Mouse (Mus musculus): Measurements from ENCODE around the gene Junb. TPM values are rescaled to one million over a fixed set of nuclear protein-coding genes. Genes with fewer than 3 reads are reported as not detected.

Junb gene
- polyA plus RNA-seq, 1 experiment from 2014 or later = 21.9 TPM

DNA sequence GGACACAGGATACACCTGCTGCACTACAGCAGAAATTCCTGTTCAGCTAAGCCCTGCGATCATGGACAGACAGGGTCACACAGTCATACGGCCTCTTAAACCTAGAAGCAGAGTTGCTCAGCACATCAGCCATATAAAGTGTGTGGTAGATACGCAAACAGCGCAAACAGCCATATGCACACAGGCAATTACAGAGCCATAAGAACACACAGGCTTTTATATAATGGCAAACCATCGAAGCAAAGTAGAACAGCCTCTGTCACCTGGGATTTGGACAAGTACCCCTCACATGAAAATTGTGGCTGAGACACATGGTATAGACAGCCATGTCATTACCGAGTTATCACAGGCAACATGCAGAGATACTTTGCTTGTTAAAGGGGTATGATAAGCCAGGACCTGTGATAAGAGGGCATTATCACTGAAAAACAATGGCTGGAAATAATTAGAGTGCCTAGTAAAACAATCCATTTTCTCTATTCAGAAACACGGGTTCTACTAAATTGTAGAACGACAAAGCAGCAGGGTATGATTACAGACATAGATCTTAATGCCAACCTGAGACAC lies 7.9 kb upstream of the Junb start:
- Histone ChIP-seq H3K9me3 (ENCODE audit: low read length) (no peaks in the 10 kb centered on the region), H3K4me1 (ENCODE audit: insufficient read depth) (peaks cover 68% of the 10 kb centered on the region), H3K27ac (ENCODE audit: low read depth) (peak overlapping the region; percentile 98), H3K4me2 (ENCODE audit: low read depth, low read length) (peak overlapping the region; percentile 94), H3K4me3 (ENCODE audit: low read depth, low read length) (peak overlapping the region; percentile 56), H3K36me3 (replicated peaks; ENCODE audit: insufficient read depth, low read length) (no peaks in the 10 kb centered on the region), H3K27me3 (ENCODE audit: insufficient read depth, low read length) (no peaks in the 10 kb centered on the region), H3K9ac (replicated peaks) (peak overlapping the region; percentile 76)
- TF ChIP-seq EP300 (IDR thresholded peaks at IDR 0.05; ENCODE audit: low read depth) (no peak), CTCF (IDR thresholded peaks at IDR 0.05; ENCODE audit: low read depth) (no peak)
- DNase-seq (no peak), ATAC-seq (no peak)
- 32% methylated on average over 8 of the region's 8 CpGs for WGBS (ENCODE audit: insufficient replicate concordance)

DNA sequence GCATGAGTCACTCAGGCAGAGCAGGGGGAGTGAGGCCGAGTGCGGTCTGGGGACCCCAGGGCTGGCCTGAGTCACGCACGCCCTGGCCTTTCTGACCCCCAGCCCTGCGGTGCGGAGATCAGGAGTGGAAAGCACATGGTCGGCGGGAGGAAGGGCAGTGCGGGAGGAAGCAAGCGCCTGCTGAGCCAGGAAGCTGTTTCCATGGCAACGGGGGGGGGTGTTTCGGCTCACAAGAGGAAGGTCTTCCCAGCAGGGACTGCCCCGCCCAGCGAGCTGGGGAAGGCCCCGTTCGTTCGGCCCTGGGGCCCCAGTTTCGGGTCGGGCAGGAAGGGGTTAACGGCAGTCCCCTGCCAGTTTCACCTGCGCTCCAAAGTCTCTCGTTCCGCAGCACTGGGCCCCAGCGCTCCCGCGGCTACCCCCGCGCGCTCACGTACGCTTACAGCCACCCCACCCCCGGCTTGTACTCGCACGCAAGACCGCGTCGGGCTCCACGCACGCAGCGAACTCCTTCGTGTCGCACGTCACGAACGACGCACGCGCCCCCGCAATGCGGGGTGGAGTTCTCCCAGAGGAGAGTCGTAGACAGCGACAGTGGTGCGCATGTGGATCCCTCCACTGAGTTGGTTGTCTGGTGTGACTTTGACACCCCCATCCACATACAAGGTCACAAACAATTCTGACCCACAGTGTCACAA lies 7.3 kb upstream of the Junb start:
- no peaks in the 10 kb centered on the region for H3K9me3 ChIP-seq (ENCODE audit: low read length)
- TF ChIP-seq CTCF (IDR thresholded peaks at IDR 0.05; ENCODE audit: low read depth) (no peak), EP300 (IDR thresholded peaks at IDR 0.05; ENCODE audit: low read depth) (peak; percentile 34; the same call in 1 of the 2 replicates)
- no peaks in the 10 kb centered on the region for H3K36me3 ChIP-seq (replicated peaks; ENCODE audit: insufficient read depth, low read length)
- H3K4me1 ChIP-seq (ENCODE audit: insufficient read depth) = peaks cover 70% of the 10 kb centered on the region
- no peaks in the 10 kb centered on the region for H3K27me3 ChIP-seq (ENCODE audit: insufficient read depth, low read length)
- H3K27ac ChIP-seq (ENCODE audit: low read depth) = peak overlapping the region; percentile 98
- peak overlapping the region; percentile 76 for H3K9ac ChIP-seq (replicated peaks)
- H3K4me2 ChIP-seq (ENCODE audit: low read depth, low read length) = peak overlapping the region; percentile 94
- ATAC-seq (peak; percentile 22), DNase-seq (peak; percentile 94)
- H3K4me3 ChIP-seq (ENCODE audit: low read depth, low read length) = peak overlapping the region; percentile 56
- WGBS (ENCODE audit: insufficient replicate concordance) = 2% methylated on average over 53 of the region's 53 CpGs

DNA sequence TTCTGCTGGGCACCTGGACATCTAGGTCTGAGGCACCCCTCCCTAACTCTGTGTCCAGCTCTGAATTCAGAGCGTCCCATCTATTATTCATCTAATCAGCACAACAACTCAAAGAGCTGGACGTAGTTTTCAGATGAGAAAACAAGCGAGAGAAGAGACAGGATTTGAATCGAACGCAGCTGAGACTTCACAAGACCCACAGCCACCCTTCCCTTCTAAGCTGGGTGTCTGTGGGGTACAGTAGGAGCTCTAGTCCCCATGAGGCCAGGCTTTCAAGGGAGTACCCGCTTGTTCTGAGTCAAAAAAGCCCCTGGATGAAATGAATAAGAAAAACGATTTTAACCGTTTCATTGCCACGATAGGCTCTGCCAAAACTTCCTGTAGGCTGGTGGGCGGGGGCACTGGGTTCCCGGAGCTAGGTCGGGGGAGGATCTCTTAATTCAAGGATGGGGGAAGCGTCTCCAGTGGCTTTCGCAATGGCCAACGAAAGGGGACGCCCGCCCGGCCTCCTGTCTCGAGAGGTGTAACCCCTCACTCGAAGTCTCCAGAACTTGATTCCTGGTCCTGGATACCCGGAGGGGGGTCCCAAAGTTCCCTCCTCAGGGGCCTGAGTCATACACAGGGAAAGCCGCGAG lies 6.6 kb upstream of the Junb start:
- TF ChIP-seq EP300 (IDR thresholded peaks at IDR 0.05; ENCODE audit: low read depth) (no peak), CTCF (IDR thresholded peaks at IDR 0.05; ENCODE audit: low read depth) (no peak)
- no peak for ATAC-seq
- H3K4me1 ChIP-seq (ENCODE audit: insufficient read depth) = peaks cover 73% of the 10 kb centered on the region

DNA sequence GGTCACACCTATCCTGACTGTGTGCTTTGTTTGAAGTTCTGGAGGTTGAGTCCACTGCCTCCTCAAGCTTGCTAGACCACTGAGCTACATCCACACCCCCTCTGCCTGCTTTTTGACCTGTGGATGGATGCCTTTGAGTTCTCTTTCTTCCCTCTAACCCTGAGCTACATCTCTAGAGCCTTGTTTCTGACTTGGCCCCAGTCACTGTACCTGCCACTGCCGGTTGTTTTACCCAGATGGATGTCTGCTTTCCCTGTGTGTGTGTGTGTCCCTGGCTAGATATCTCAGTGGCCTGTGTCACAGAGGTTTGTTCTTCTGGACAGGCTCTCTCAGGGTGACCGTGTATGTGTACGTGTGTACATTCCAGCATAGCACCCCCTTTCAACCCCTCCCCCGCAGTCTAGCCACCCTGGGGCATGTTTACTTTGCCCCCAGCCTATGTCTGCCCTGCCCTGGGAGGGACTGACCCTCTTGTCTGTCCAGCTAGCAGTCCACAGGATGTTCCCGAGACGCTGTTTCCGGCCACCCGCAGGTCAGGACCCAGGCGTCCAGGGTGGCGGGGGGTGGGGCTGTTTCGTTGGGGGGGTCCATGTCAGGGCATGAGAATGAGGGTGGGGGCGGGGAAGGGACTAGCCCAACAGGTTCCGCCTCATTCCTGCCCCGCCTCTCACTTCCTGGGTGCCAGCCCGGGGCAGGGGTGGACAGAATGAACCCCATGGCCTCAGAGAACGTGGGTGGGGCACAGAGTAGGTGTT lies 6.0 kb upstream of the Junb start:
- Histone ChIP-seq H3K27me3 (ENCODE audit: insufficient read depth, low read length) (no peaks in the 10 kb centered on the region), H3K27ac (ENCODE audit: low read depth) (peak overlapping the region; percentile 98), H3K4me3 (ENCODE audit: low read depth, low read length) (peak overlapping the region; percentile 56), H3K9me3 (ENCODE audit: low read length) (no peaks in the 10 kb centered on the region), H3K4me1 (ENCODE audit: insufficient read depth) (peaks cover 79% of the 10 kb centered on the region), H3K9ac (replicated peaks) (peak overlapping the region; percentile 76), H3K36me3 (replicated peaks; ENCODE audit: insufficient read depth, low read length) (no peaks in the 10 kb centered on the region), H3K4me2 (ENCODE audit: low read depth, low read length) (peak overlapping the region; percentile 94)
- ATAC-seq = peak; percentile 21
- 20% methylated on average over 14 of the region's 16 CpGs for WGBS (ENCODE audit: insufficient replicate concordance)
- no peak for TF ChIP-seq EP300 (IDR thresholded peaks at IDR 0.05; ENCODE audit: low read depth)
- DNase-seq = peak; percentile 81

More for the DNA sequence above, 6.6 kb upstream of the Junb start:
- Histone ChIP-seq H3K4me3 (ENCODE audit: low read depth, low read length) (peak overlapping the region; percentile 56), H3K9ac (replicated peaks) (peak overlapping the region; percentile 76), H3K27ac (ENCODE audit: low read depth) (peak overlapping the region; percentile 98), H3K36me3 (replicated peaks; ENCODE audit: insufficient read depth, low read length) (no peaks in the 10 kb centered on the region), H3K27me3 (ENCODE audit: insufficient read depth, low read length) (no peaks in the 10 kb centered on the region), H3K9me3 (ENCODE audit: low read length) (no peaks in the 10 kb centered on the region), H3K4me2 (ENCODE audit: low read depth, low read length) (peak overlapping the region; percentile 94)
- WGBS (ENCODE audit: insufficient replicate concordance) = 1% methylated on average over 23 of the region's 23 CpGs
- peak; percentile 55 for DNase-seq

DNA sequence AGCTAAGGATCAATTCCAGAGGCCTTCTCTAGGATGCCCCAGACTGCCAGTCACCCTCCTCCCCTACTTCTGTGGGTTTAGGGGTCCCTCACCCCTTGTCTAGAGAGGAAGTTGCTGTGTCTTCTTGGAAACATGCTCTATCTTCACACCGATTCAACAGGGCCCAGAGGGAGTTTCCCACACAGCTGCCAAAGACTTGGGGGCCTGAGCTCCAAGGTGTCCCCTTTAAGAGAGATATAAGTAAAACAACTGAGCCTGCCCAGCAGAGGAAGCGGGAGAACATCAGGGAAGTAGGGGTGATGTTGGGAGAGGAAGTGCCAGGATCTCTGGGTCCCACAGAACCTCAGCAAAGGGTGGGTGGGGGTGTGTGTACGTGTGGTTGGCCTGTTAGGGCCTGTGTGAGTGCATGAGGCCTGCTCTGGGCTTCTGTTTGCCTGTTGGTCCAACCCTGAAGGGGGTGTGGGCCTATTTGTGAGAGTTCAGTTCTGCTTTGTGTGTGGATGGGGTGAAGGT lies 4.0 kb upstream of the Junb start:
- TF ChIP-seq EP300 (IDR thresholded peaks at IDR 0.05; ENCODE audit: low read depth) = no peak
- no peak for TF ChIP-seq CTCF (IDR thresholded peaks at IDR 0.05; ENCODE audit: low read depth)
- Histone ChIP-seq H3K27ac (ENCODE audit: low read depth) (peak overlapping the region; percentile 98), H3K4me2 (ENCODE audit: low read depth, low read length) (no peak overlapping the region), H3K9me3 (ENCODE audit: low read length) (no peaks in the 10 kb centered on the region), H3K27me3 (ENCODE audit: insufficient read depth, low read length) (no peaks in the 10 kb centered on the region), H3K36me3 (replicated peaks; ENCODE audit: insufficient read depth, low read length) (no peaks in the 10 kb centered on the region), H3K9ac (replicated peaks) (no peak overlapping the region; the same call in 1 of the 2 replicates), H3K4me3 (ENCODE audit: low read depth, low read length) (no peak overlapping the region), H3K4me1 (ENCODE audit: insufficient read depth) (peaks cover 83% of the 10 kb centered on the region)
- DNase-seq = peak; percentile 41
- ATAC-seq = no peak
- WGBS (ENCODE audit: insufficient replicate concordance) = 19% methylated on average over 3 of the region's 3 CpGs

Measured in liver, postnatal 0 days (tissue).